Mouse (Mus musculus) embryonic facial prominence, embryonic 11.5 days (tissue): Measurements from ENCODE around the gene Dglucy. TPM values are rescaled to one million over a fixed set of nuclear protein-coding genes. Genes with fewer than 3 reads are reported as not detected.
A peak's percentile ranks its signal among the peaks of the same experiment; 100 is the strongest.

ENCODE experiments used
- ATAC-seq: fragments of 200-750 bp; cut with Nextera tagmentation; replicated peaks from 2 replicates; pipeline ENCODE4 v1.8.0; 2017; ENCODE audit warnings: low read depth; ENCODE audit not compliant: insufficient number of reproducible peaks, low FRiP score, low TSS enrichment
- DNase-seq: peaks from one replicate; pipeline ENCODE4 v3.0.0-alpha.2; 2015; ENCODE audit warnings: low spot score
- H3K27ac ChIP-seq: fragments of 300-500 bp; sonication (generic); replicated peaks from 2 replicates; pipeline ENCODE4 v1.5.1; 2014; ENCODE audit warnings: mild to moderate bottlenecking, low read depth, low read length, control low read depth
- H3K27me3 ChIP-seq: fragments of 300-500 bp; sonication (generic); 2 replicates; pipeline ENCODE4 v1.6.1; 2014; ENCODE audit warnings: mild to moderate bottlenecking, low read length, moderate library complexity, mixed read lengths; ENCODE audit not compliant: control insufficient read depth, insufficient read depth
- H3K36me3 ChIP-seq: fragments of 300-500 bp; sonication (generic); replicated peaks from 2 replicates; pipeline ENCODE4 v1.6.1; 2014; ENCODE audit warnings: low read depth, mild to moderate bottlenecking, low read length, moderate library complexity, mixed read lengths; ENCODE audit not compliant: control insufficient read depth, insufficient read depth
- H3K4me1 ChIP-seq: fragments of 300-500 bp; sonication (generic); 2 replicates; pipeline ENCODE4 v1.6.1; 2014; ENCODE audit warnings: low read length, mixed read lengths; ENCODE audit not compliant: control insufficient read depth, insufficient read depth
- H3K4me2 ChIP-seq: fragments of 300-500 bp; sonication (generic); 2 replicates; pipeline ENCODE4 v1.6.1; 2014; ENCODE audit warnings: low read depth, mild to moderate bottlenecking, control low read depth, low read length, moderate library complexity
- H3K4me3 ChIP-seq: fragments of 300-500 bp; sonication (generic); 2 replicates; pipeline ENCODE4 v1.5.1; 2014; ENCODE audit warnings: low read depth, low read length, control low read depth
- H3K9ac ChIP-seq: fragments of 300-500 bp; sonication (generic); replicated peaks from 2 replicates; pipeline ENCODE4 v1.6.1; 2014; ENCODE audit warnings: mild to moderate bottlenecking, control low read depth, low read length
- H3K9me3 ChIP-seq: fragments of 300-500 bp; sonication (generic); replicated peaks from 2 replicates; pipeline ENCODE4 v1.6.1; 2016; ENCODE audit warnings: mild to moderate bottlenecking, low read length, inconsistent platforms, mixed read lengths; ENCODE audit not compliant: control insufficient read depth
- WGBS: fragments of 180-500 bp; shearing (Covaris S2); extraction: QIAGEN DNeasy Blood & Tissue Kit; methylation state at CpG from one replicate; pipeline ENCODE4 v1.1.7; 2014; 5-methylcytosine and 5-hydroxymethylcytosine counted together
- polyA plus RNA-seq: library from polyadenylated mRNA; unstranded; fragments of >200 nt; fragmentation: Nextera tagmentation; extraction: Ambion mirVana; gene quantifications from 2 replicates; pipeline ENCODE4 v1.2.1, GENCODE M21; 2014

Dglucy gene
- polyA plus RNA-seq, 1 experiment from 2014 or later, result 1.2 TPM

GRCm38 (mm10) chr12:100899111-100899640 lies 120.3 kb downstream of the Dglucy start:
- Histone ChIP-seq H3K9me3 (no peaks in the 10 kb centered on the region), H3K27ac (no peak overlapping the region), H3K4me3 (peak overlapping the region; percentile 30), H3K4me1 (peaks cover 6% of the 10 kb centered on the region; the same call in 1 of the 2 replicates), H3K4me2 (peak overlapping the region; percentile 68), H3K27me3 (peaks cover 21% of the 10 kb centered on the region), H3K36me3 (no peaks in the 10 kb centered on the region), H3K9ac (peak overlapping the region; percentile 39)
- 0 out of 2 replicates have a peak, but pooled peaks have one; percentile 22 for ATAC-seq
- peak; percentile 23 for DNase-seq
- WGBS, result under 1% methylated on average over 30 of the region's 30 CpGs

GRCm38 (mm10) chr12:100900901-100901300 lies 122.0 kb downstream of the Dglucy start:
- no peak for DNase-seq
- Histone ChIP-seq H3K4me1 (peaks cover 6% of the 10 kb centered on the region; the same call in 1 of the 2 replicates), H3K4me3 (no peak overlapping the region), H3K27me3 (peaks cover 21% of the 10 kb centered on the region), H3K9me3 (no peaks in the 10 kb centered on the region), H3K27ac (no peak overlapping the region), H3K36me3 (no peaks in the 10 kb centered on the region), H3K9ac (no peak overlapping the region), H3K4me2 (no peak overlapping the region)
- ATAC-seq, result no peak
- WGBS, result 71% methylated on average over 6 of the region's 6 CpGs

GRCm38 (mm10) chr12:100901386-100901785 lies 122.5 kb downstream of the Dglucy start:
- 84% methylated on average over 6 of the region's 6 CpGs for whole genome bisulfite sequencing
- no peak overlapping the region for H3K4me3 ChIP-seq
- H3K4me1 ChIP-seq, result peaks cover 6% of the 10 kb centered on the region; the same call in 1 of the 2 replicates
- H3K27ac ChIP-seq, result no peak overlapping the region
- H3K9ac ChIP-seq, result no peak overlapping the region
- ATAC-seq (no peak), DNase-seq (no peak)
- H3K9me3 ChIP-seq, result no peaks in the 10 kb centered on the region
- H3K36me3 ChIP-seq, result no peaks in the 10 kb centered on the region
- H3K4me2 ChIP-seq, result no peak overlapping the region
- H3K27me3 ChIP-seq, result peaks cover 21% of the 10 kb centered on the region

- Histone ChIP-seq H3K27ac (no peak overlapping the region), H3K4me1 (peaks cover 4% of the 10 kb centered on the region; the same call in 1 of the 2 replicates), H3K4me2 (no peak overlapping the region), H3K36me3 (no peaks in the 10 kb centered on the region), H3K27me3 (peaks cover 17% of the 10 kb centered on the region), H3K9me3 (no peaks in the 10 kb centered on the region), H3K9ac (no peak overlapping the region), H3K4me3 (no peak overlapping the region)
- ATAC-seq (no peak), DNase-seq (no peak)
- WGBS, result 82% methylated on average over 9 of the region's 9 CpGs
These were observed 124.9 kb downstream of the Dglucy start for GRCm38 (mm10) chr12:100903761-100904160.

GRCm38 (mm10) chr12:100906861-100907260 lies 128.0 kb downstream of the Dglucy start:
- peaks cover 3% of the 10 kb centered on the region; the same call in 1 of the 2 replicates for H3K27me3 ChIP-seq
- H3K27ac ChIP-seq, result no peak overlapping the region
- WGBS, result 79% methylated on average over 5 of the region's 5 CpGs
- no peaks in the 10 kb centered on the region for H3K4me1 ChIP-seq
- no peaks in the 10 kb centered on the region for H3K36me3 ChIP-seq
- DNase-seq (no peak), ATAC-seq (no peak)
- no peaks in the 10 kb centered on the region for H3K9me3 ChIP-seq
- H3K4me3 ChIP-seq, result no peak overlapping the region
- no peak overlapping the region for H3K4me2 ChIP-seq
- no peak overlapping the region for H3K9ac ChIP-seq

- no peak within 1 kb of the TSS for H3K27ac ChIP-seq
- WGBS, result 4% methylated on average over 39 of the region's 39 CpGs
- H3K27me3 ChIP-seq, result peaks cover 3% of the 10 kb centered on the region; the same call in 1 of the 2 replicates
- DNase-seq, result peak; percentile 58
- no peaks in the 10 kb centered on the region for H3K9me3 ChIP-seq
- H3K4me1 ChIP-seq, result no peaks in the 10 kb centered on the region
- H3K4me3 ChIP-seq, result peak within 1 kb of the TSS; percentile 34
- ATAC-seq, result peak; percentile 86; the same call in 1 of the 2 replicates
- peak within 1 kb of the TSS; percentile 94 for H3K4me2 ChIP-seq
- H3K36me3 ChIP-seq, result no peaks in the 10 kb centered on the region
- peak within 1 kb of the TSS; percentile 55 for H3K9ac ChIP-seq
These were observed 128.9 kb downstream of the Dglucy start, which contains the start of gene Gpr68 for GRCm38 (mm10) chr12:100907598-100908297. Gpr68 (minus strand) TSS chr12:100908198.

- peaks cover 3% of the 10 kb centered on the region; the same call in 1 of the 2 replicates for H3K27me3 ChIP-seq
- DNase-seq, result no peak
- H3K4me3 ChIP-seq, result peak overlapping the region; percentile 34; the same call in 1 of the 2 replicates
- 16% methylated on average over 10 of the region's 10 CpGs for WGBS
- no peak for ATAC-seq
- no peaks in the 10 kb centered on the region for H3K36me3 ChIP-seq
- peak overlapping the region; percentile 55 for H3K9ac ChIP-seq
- no peaks in the 10 kb centered on the region for H3K4me1 ChIP-seq
- H3K9me3 ChIP-seq, result no peaks in the 10 kb centered on the region
- no peak overlapping the region for H3K27ac ChIP-seq
- peak overlapping the region; percentile 94 for H3K4me2 ChIP-seq
These were observed 129.6 kb downstream of the Dglucy start for GRCm38 (mm10) chr12:100908298-100909034.
